ENCODE assay signal across 18 mouse cellular contexts in genomic region chr13:73019181-73019580, GRCm38 (mm10).
"Had no signal": no experiment of that assay in that cellular context is flagged by ENCODE, and none has a peak within 500 bp of the region (broad histone marks: within the 10 kb centered on the region; RNA-seq: fewer than 3 reads in every experiment).

No protein-coding gene starts in this region.

- H3K9ac ChIP-seq: liver, embryonic 14.5 days; lung, embryonic 14.5 days; midbrain, embryonic 12.5 days; midbrain, embryonic 15.5 days; neural tube, embryonic 13.5 days; neural tube, embryonic 15.5 days had no signal

- H3K4me2 ChIP-seq: lung, embryonic 14.5 days; midbrain, embryonic 12.5 days; midbrain, embryonic 15.5 days; neural tube, embryonic 13.5 days; neural tube, embryonic 15.5 days had no signal

- ATAC-seq: midbrain, embryonic 15.5 days had no signal

- H3K4me3 ChIP-seq: midbrain, embryonic 12.5 days; midbrain, embryonic 15.5 days; myocyte; neural tube, embryonic 13.5 days; neural tube, embryonic 15.5 days had no signal

- H3K27me3 ChIP-seq: midbrain, embryonic 15.5 days; neural tube, embryonic 13.5 days; neural tube, embryonic 15.5 days had no signal

- H3K4me1 ChIP-seq: midbrain, embryonic 15.5 days; neural tube, embryonic 13.5 days; neural tube, embryonic 15.5 days had no signal

- H3K9me3 ChIP-seq: midbrain, embryonic 12.5 days; midbrain, embryonic 15.5 days; neural tube, embryonic 13.5 days; neural tube, embryonic 15.5 days had no signal

- DNase-seq: lung, adult 18-20 months; lung, embryonic 14.5 days; lung, postnatal 10 days; lung, postnatal 4 days; retina, postnatal 1 day; right cerebral cortex, adult 18-20 months; right cerebral cortex, postnatal 25 days; right cerebral cortex, postnatal 4 days; spleen, adult 18-20 months; thymus, adult 18-20 months; thymus, postnatal 14 days; thymus, postnatal 36 days had no signal

- H3K36me3 ChIP-seq: midbrain, embryonic 12.5 days; midbrain, embryonic 15.5 days; neural tube, embryonic 13.5 days; neural tube, embryonic 15.5 days had no signal

- H3K27ac ChIP-seq: liver, embryonic 14.5 days; midbrain, embryonic 12.5 days; midbrain, embryonic 15.5 days; neural tube, embryonic 13.5 days; neural tube, embryonic 15.5 days had no signal
